Mouse (Mus musculus): Measurements from ENCODE around the gene Ggct. TPM values are rescaled to one million over a fixed set of nuclear protein-coding genes. Genes with fewer than 3 reads are reported as not detected.

Ggct gene
- polyA plus RNA-seq, 1 experiment from 2014 or later, result 10.8 TPM

DNA sequence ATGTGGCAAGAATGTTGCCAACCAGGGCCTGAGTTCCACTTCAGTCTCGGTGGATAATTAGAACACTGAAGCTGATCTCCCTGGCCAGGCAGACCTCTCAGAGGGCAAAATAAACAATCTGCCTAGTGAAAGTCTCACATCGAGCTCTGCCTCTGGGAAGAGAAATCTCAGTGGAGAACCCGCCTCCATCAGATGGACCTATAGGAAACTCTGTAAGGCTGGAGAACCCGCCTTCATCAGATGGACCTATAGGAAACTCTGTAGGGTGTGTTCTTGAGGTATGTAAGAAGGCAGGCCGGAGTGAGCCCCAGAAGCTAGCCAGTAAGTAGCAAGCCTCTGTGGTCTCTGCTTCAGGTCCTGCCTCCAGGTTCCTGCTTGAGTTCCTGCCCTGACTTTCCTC is 57.8 kb downstream of the Ggct start:
- no peak overlapping the region for H3K9ac ChIP-seq (ENCODE audit: low read length)
- no peak overlapping the region for H3K4me3 ChIP-seq (replicated peaks; ENCODE audit: low read length)
- H3K4me2 ChIP-seq (ENCODE audit: low read depth, low read length), result no peak overlapping the region
- no peak overlapping the region for H3K27ac ChIP-seq (ENCODE audit: low read length)
- no peaks in the 10 kb centered on the region for H3K9me3 ChIP-seq (replicated peaks; ENCODE audit: control insufficient read depth, low read length)
- WGBS, result 77% methylated on average over 5 of the region's 5 CpGs
- no peaks in the 10 kb centered on the region for H3K36me3 ChIP-seq (ENCODE audit: control insufficient read depth, insufficient read depth, low read length)
- no peak for ATAC-seq (ENCODE audit: insufficient read depth, low FRiP score)
- H3K4me1 ChIP-seq (ENCODE audit: control insufficient read depth, insufficient read depth, low read length), result no peaks in the 10 kb centered on the region; the same call in 1 of the 2 replicates
- H3K27me3 ChIP-seq (ENCODE audit: control insufficient read depth, insufficient read depth, low read length), result no peaks in the 10 kb centered on the region

DNA sequence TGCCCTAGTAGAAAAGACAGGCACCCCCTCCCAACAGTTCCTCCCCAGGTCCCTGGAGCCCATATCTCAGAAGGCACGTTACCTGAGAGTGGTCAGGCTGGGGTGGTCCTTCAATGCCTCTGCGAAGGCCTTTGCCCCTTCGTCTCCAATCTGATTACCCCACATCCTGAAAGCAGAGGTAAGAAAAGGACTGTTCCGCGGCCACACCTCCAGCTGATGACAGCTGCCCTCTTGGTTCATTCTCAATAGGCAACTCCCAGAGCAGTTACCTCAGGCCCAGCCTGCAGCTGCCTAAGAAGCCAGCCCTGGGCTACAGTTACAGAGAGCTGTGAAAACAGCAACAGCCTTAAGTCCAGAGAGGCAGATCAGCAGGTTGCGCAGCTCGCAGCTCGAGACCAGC is 58.4 kb downstream of the Ggct start:
- Histone ChIP-seq H3K9me3 (replicated peaks; ENCODE audit: control insufficient read depth, low read length) (no peaks in the 10 kb centered on the region), H3K27me3 (ENCODE audit: control insufficient read depth, insufficient read depth, low read length) (no peaks in the 10 kb centered on the region), H3K4me2 (ENCODE audit: low read depth, low read length) (no peak overlapping the region), H3K4me1 (ENCODE audit: control insufficient read depth, insufficient read depth, low read length) (no peaks in the 10 kb centered on the region), H3K36me3 (ENCODE audit: control insufficient read depth, insufficient read depth, low read length) (no peaks in the 10 kb centered on the region), H3K27ac (ENCODE audit: low read length) (no peak overlapping the region), H3K9ac (ENCODE audit: low read length) (no peak overlapping the region), H3K4me3 (replicated peaks; ENCODE audit: low read length) (no peak overlapping the region)
- ATAC-seq (ENCODE audit: insufficient read depth, low FRiP score), result no peak
- WGBS, result 89% methylated on average over 8 of the region's 8 CpGs

DNA sequence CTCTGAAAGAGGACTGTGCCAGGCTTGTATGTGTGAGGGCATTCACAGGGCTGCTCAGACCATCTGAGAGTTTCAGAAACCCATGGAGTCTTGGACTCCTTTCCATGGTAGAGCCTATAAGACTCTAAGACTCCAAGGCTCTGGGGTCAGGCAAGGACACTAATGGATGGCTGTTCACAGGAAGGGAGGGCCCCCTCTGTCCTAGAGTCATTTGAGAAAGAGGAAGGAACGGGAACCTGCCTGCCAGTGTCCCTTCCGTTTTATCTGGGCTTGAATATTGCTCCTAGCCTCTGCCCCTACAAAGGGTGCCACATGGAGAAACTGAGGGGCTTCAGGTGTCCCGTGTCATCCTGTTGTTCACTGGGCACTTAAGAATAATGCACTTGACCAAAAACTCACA is 58.9 kb downstream of the Ggct start:
- Histone ChIP-seq H3K36me3 (ENCODE audit: control insufficient read depth, insufficient read depth, low read length) (no peaks in the 10 kb centered on the region), H3K9ac (ENCODE audit: low read length) (no peak overlapping the region), H3K27ac (ENCODE audit: low read length) (no peak overlapping the region), H3K9me3 (replicated peaks; ENCODE audit: control insufficient read depth, low read length) (no peaks in the 10 kb centered on the region), H3K4me1 (ENCODE audit: control insufficient read depth, insufficient read depth, low read length) (no peaks in the 10 kb centered on the region), H3K4me2 (ENCODE audit: low read depth, low read length) (no peak overlapping the region), H3K27me3 (ENCODE audit: control insufficient read depth, insufficient read depth, low read length) (no peaks in the 10 kb centered on the region), H3K4me3 (replicated peaks; ENCODE audit: low read length) (no peak overlapping the region)
- ATAC-seq (ENCODE audit: insufficient read depth, low FRiP score), result no peak
- 72% methylated on average over 3 of the region's 3 CpGs for WGBS

DNA sequence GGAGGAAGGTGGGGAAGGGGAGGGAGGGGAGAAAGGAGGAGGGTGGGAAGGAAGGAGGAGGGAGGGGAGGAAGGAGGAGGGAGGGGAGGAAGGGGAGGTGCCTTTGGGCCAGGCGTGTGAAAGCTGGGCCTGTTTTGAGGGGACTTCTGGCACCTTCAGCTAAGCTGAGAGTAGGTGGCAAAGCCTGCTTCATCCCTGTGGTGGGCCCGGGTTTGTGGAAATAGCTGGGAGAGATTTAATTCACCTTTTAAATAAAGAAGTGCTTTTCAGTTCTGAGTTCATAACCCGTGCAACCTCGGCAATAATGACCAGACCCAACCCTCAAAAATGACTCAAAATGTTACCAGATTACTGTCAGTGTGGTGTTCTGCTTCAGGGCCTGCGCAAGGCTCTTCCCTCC is 59.5 kb downstream of the Ggct start:
- Histone ChIP-seq H3K9ac (ENCODE audit: low read length) (no peak overlapping the region), H3K4me2 (ENCODE audit: low read depth, low read length) (no peak overlapping the region), H3K27ac (ENCODE audit: low read length) (no peak overlapping the region), H3K4me1 (ENCODE audit: control insufficient read depth, insufficient read depth, low read length) (no peaks in the 10 kb centered on the region), H3K9me3 (replicated peaks; ENCODE audit: control insufficient read depth, low read length) (no peaks in the 10 kb centered on the region), H3K27me3 (ENCODE audit: control insufficient read depth, insufficient read depth, low read length) (no peaks in the 10 kb centered on the region), H3K36me3 (ENCODE audit: control insufficient read depth, insufficient read depth, low read length) (no peaks in the 10 kb centered on the region), H3K4me3 (replicated peaks; ENCODE audit: low read length) (no peak overlapping the region)
- ATAC-seq (ENCODE audit: insufficient read depth, low FRiP score), result no peak
- WGBS, result 83% methylated on average over 5 of the region's 5 CpGs

Other genes with a start within 250 kb of the Ggct start
- 4.5 and 5.3 TPM in 2 replicates for gene Znrf2, start 176.0 kb downstream of the Ggct start, polyA plus RNA-seq (2015; fragmentation: Nextera tagmentation; extraction: Ambion mirVana)
- gene Nod1, start 20.3 kb downstream of the Ggct start, polyA plus RNA-seq (2015; fragmentation: Nextera tagmentation; extraction: Ambion mirVana), result 9.3 and 9.8 TPM in 2 replicates
- gene Gars, start 45.1 kb upstream of the Ggct start, polyA plus RNA-seq (2015; fragmentation: Nextera tagmentation; extraction: Ambion mirVana), result 136 and 138 TPM in 2 replicates
- 0.21 and 0.36 TPM in 2 replicates for gene Crhr2, start 140.1 kb upstream of the Ggct start, polyA plus RNA-seq (2015; fragmentation: Nextera tagmentation; extraction: Ambion mirVana)
- gene Inmt, start 182.1 kb upstream of the Ggct start, polyA plus RNA-seq (2015; fragmentation: Nextera tagmentation; extraction: Ambion mirVana), result 0.28 and 0.50 TPM in 2 replicates
- gene Mindy4, start 210.4 kb upstream of the Ggct start, polyA plus RNA-seq (2015; fragmentation: Nextera tagmentation; extraction: Ambion mirVana), result 7.7 and 10.2 TPM in 2 replicates